Mouse (Mus musculus): ENCODE data around the gene Paf1.
A peak's percentile ranks its signal among the peaks of the same experiment; 100 is the strongest.

GRCm38 (mm10) chr7:28344637-28345036 lies 48.1 kb upstream of the Paf1 start:
- peak; percentile 94 for TF ChIP-seq CTCF (conservative IDR thresholded peaks at IDR 0.05; ENCODE audit: low read length)
- no peak for TF ChIP-seq NANOG (IDR thresholded peaks at IDR 0.05; ENCODE audit: borderline replicate concordance, low read length)
